Mouse (Mus musculus) c-Kit-positive CD71-negative TER-119-negative erythroid progenitor cells, embryonic 14.5 days (primary cell): ENCODE measurements at regions not wholly inside any gene's neighbourhood (a gene's known extent, or its start where the extent isn't known, plus 50 kb on each side); places are given as distances from the start of the nearest gene placed in this dataset.

Source experiments
- DNase-seq: peaks from one replicate; pipeline ENCODE4 v3.0.0-alpha.2; 2013; ENCODE audit warnings: low read depth

GRCm38 (mm10) chr17:73052956-73053355 is 54.8 kb upstream of the Lclat1 start:
- DNase-seq = no peak

GRCm38 (mm10) chr17:73053479-73054215 is 54.1 kb upstream of the Lclat1 start:
- no peak for DNase-seq

GRCm38 (mm10) chr17:73054226-73054625 is 53.6 kb upstream of the Lclat1 start:
- no peak for DNase-seq

- no peak for DNase-seq
These were observed 52.6 kb upstream of the Lclat1 start for GRCm38 (mm10) chr17:73055197-73055596.

- no peak for DNase-seq
These were observed 52.2 kb upstream of the Lclat1 start for GRCm38 (mm10) chr17:73055611-73056010.

GRCm38 (mm10) chr17:73056616-73057015 is 51.2 kb upstream of the Lclat1 start:
- DNase-seq = no peak
